Mouse (Mus musculus) intestine, postnatal 0 days (tissue): ENCODE data around the gene Sema4d. TPM values are rescaled to one million over a fixed set of nuclear protein-coding genes. Genes with fewer than 3 reads are reported as not detected.

ENCODE experiments used
- ATAC-seq: fragments of 200-750 bp; cut with Nextera tagmentation; 2 replicates; pipeline ENCODE4 v1.8.0; 2017; ENCODE audit warnings: mild to moderate bottlenecking, moderate TSS enrichment, moderate library complexity
- H3K27ac ChIP-seq: fragments of 300-500 bp; sonication (generic); 2 replicates; pipeline ENCODE4 v1.5.1; 2014; ENCODE audit warnings: mild to moderate bottlenecking, low read depth, low read length, moderate library complexity
- H3K27me3 ChIP-seq: fragments of 300-500 bp; sonication (generic); replicated peaks from 2 replicates; pipeline ENCODE4 v1.6.1; 2014; ENCODE audit warnings: low read length, mixed read lengths; ENCODE audit not compliant: control insufficient read depth, insufficient read depth
- H3K36me3 ChIP-seq: fragments of 300-500 bp; sonication (generic); 2 replicates; pipeline ENCODE4 v1.6.1; 2014; ENCODE audit warnings: mild to moderate bottlenecking, moderate library complexity; ENCODE audit not compliant: control insufficient read depth, insufficient read depth
- H3K4me1 ChIP-seq: fragments of 300-500 bp; sonication (generic); replicated peaks from 2 replicates; pipeline ENCODE4 v1.6.1; 2014; ENCODE audit warnings: antibody characterized with exemption, low read length, mixed read lengths; ENCODE audit not compliant: control insufficient read depth, insufficient read depth
- H3K4me2 ChIP-seq: fragments of 300-500 bp; sonication (generic); replicated peaks from 2 replicates; pipeline ENCODE4 v1.6.1; 2014; ENCODE audit warnings: low read depth, mild to moderate bottlenecking, moderate library complexity
- H3K4me3 ChIP-seq: fragments of 300-500 bp; sonication (generic); 2 replicates; pipeline ENCODE4 v1.5.1; 2014; ENCODE audit warnings: low read depth, low read length
- H3K9ac ChIP-seq: fragments of 300-500 bp; sonication (generic); 2 replicates; pipeline ENCODE4 v1.6.1; 2014; ENCODE audit warnings: mild to moderate bottlenecking, low read depth, low read length
- H3K9me3 ChIP-seq: fragments of 300-500 bp; sonication (generic); 2 replicates; pipeline ENCODE4 v1.6.1; 2016; ENCODE audit warnings: mixed run types; ENCODE audit not compliant: control insufficient read depth
- CTCF ChIP-seq: sonication (generic); IDR thresholded peaks from 2 replicates; pipeline ENCODE4 v1.5.1; 2016; ENCODE audit warnings: low read depth, mild to moderate bottlenecking, control low read depth, antibody characterized with exemption, moderate library complexity
- WGBS: fragments of 180-500 bp; shearing (Covaris S2); extraction: QIAGEN DNeasy Blood & Tissue Kit; methylation state at CpG from one replicate; pipeline ENCODE4 v1.1.7; 2014; 5-methylcytosine and 5-hydroxymethylcytosine counted together
- polyA plus RNA-seq: library from polyadenylated mRNA; unstranded; fragments of >200 nt; fragmentation: Nextera tagmentation; extraction: Ambion mirVana; gene quantifications from 2 replicates; pipeline ENCODE4 v1.2.1, GENCODE M21; 2015

The Sema4d gene
- polyA plus RNA-seq, 1 experiment from 2014 or later = 3.4 TPM

- Histone ChIP-seq H3K9ac (no peak overlapping the region), H3K4me3 (no peak overlapping the region), H3K4me2 (no peak overlapping the region), H3K4me1 (no peaks in the 10 kb centered on the region), H3K9me3 (no peaks in the 10 kb centered on the region), H3K27me3 (no peaks in the 10 kb centered on the region), H3K27ac (no peak overlapping the region), H3K36me3 (peaks cover 8% of the 10 kb centered on the region)
- ATAC-seq = no peak
- 58% methylated on average over 1 of the region's 1 CpGs for WGBS
- TF ChIP-seq CTCF = no peak
Observed at GRCm38 (mm10) chr13:51649740-51650139, 143.8 kb downstream of the Sema4d start.

DNA sequence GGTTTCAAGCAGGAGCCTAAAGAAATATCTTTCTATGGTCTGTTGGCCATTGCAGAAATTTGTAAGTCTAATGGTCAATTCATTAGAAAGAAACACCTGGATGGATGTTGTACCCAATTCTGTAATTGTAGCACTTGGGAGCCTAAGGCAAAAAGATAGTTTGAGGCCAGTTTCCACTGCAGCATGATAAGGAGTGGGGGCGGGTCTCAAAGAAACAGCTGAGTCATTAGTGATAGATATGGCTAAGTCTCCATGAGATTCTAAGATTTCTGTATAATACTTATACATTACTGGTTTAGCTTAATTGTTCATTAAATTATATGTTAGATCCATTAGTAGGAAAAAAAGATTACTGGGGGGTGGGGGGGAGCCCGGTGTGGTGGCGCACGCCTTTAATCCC, 145.3 kb downstream of the Sema4d start:
- no peaks in the 10 kb centered on the region for H3K4me1 ChIP-seq
- no peak overlapping the region; the same call in 1 of the 2 replicates for H3K4me2 ChIP-seq
- ATAC-seq = no peak
- H3K27me3 ChIP-seq = no peaks in the 10 kb centered on the region
- H3K4me3 ChIP-seq = no peak overlapping the region
- peaks cover 2% of the 10 kb centered on the region for H3K36me3 ChIP-seq
- no peaks in the 10 kb centered on the region for H3K9me3 ChIP-seq
- no peak overlapping the region for H3K27ac ChIP-seq
- TF ChIP-seq CTCF = no peak
- 75% methylated on average over 4 of the region's 4 CpGs for WGBS
- H3K9ac ChIP-seq = no peak overlapping the region

DNA sequence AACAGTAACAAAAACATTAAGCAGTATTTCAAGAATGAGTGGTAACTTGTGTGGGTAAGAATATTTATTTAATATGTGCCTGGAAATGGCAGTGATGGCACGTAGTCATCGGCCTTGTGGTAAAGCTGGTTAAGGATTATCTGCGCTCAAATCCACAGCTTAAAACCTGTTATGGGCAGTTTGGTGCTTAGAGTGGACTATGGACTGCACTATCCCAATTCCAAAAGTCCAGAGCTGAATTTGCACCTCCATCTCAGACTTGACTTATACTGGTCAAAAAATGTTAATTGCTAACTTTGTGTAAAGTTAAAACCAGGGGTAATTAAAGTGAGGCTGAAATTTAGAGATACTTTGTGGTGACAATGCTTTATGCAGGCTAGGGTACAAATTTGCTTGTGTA, 145.8 kb downstream of the Sema4d start:
- H3K9me3 ChIP-seq = no peaks in the 10 kb centered on the region
- no peaks in the 10 kb centered on the region; the same call in 1 of the 2 replicates for H3K36me3 ChIP-seq
- H3K9ac ChIP-seq = no peak overlapping the region
- no peaks in the 10 kb centered on the region for H3K4me1 ChIP-seq
- 0 out of 2 replicates have a peak overlapping the region, but pooled peaks have one; percentile 94 for H3K4me3 ChIP-seq
- ATAC-seq = no peak
- H3K27me3 ChIP-seq = no peaks in the 10 kb centered on the region
- peak overlapping the region; percentile 76; the same call in 1 of the 2 replicates for H3K4me2 ChIP-seq
- no peak overlapping the region for H3K27ac ChIP-seq
- WGBS = 53% methylated on average over 3 of the region's 3 CpGs
- TF ChIP-seq CTCF = no peak

GRCm38 (mm10) chr13:51646362-51647027, 147.1 kb downstream of the Sema4d start:
- H3K9ac ChIP-seq = 0 out of 2 replicates have a peak overlapping the region, but pooled peaks have one; percentile 12
- H3K27ac ChIP-seq = no peak overlapping the region
- H3K27me3 ChIP-seq = no peaks in the 10 kb centered on the region
- ATAC-seq = no peak
- H3K4me2 ChIP-seq = peak overlapping the region; percentile 76
- TF ChIP-seq CTCF = no peak
- peak overlapping the region; percentile 94 for H3K4me3 ChIP-seq
- no peaks in the 10 kb centered on the region; the same call in 1 of the 2 replicates for H3K36me3 ChIP-seq
- no peaks in the 10 kb centered on the region for H3K4me1 ChIP-seq
- H3K9me3 ChIP-seq = no peaks in the 10 kb centered on the region
- 13% methylated on average over 3 of the region's 3 CpGs for WGBS

DNA sequence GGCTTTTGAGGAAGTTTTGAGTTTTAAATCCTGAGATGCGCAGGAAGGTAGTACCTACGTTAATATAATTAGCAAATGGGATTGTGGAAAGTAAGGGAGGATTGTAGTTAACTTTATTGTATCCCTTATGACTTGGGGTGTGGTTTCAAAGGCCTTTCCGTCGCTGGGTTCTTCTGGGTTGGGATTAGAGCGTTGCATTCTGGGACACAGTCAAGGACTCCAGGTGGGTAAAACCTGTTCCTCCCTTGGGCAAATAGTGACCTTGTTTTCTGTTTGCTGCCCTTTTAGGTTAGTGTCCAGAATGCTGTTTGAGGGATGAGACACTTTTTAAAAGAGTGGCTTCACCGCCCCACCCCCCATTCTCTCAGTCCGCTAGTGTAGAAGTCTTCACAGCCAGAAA, 147.7 kb downstream of the Sema4d start:
- peak; percentile 23; the same call in 1 of the 2 replicates for ATAC-seq
- H3K4me2 ChIP-seq = peak overlapping the region; percentile 76
- H3K27me3 ChIP-seq = no peaks in the 10 kb centered on the region
- H3K9me3 ChIP-seq = no peaks in the 10 kb centered on the region
- H3K9ac ChIP-seq = peak overlapping the region; percentile 80
- H3K4me1 ChIP-seq = no peaks in the 10 kb centered on the region
- WGBS = under 1% methylated on average over 7 of the region's 7 CpGs
- peak overlapping the region; percentile 94 for H3K27ac ChIP-seq
- peak overlapping the region; percentile 94 for H3K4me3 ChIP-seq
- no peaks in the 10 kb centered on the region; the same call in 1 of the 2 replicates for H3K36me3 ChIP-seq
- TF ChIP-seq CTCF = no peak

DNA sequence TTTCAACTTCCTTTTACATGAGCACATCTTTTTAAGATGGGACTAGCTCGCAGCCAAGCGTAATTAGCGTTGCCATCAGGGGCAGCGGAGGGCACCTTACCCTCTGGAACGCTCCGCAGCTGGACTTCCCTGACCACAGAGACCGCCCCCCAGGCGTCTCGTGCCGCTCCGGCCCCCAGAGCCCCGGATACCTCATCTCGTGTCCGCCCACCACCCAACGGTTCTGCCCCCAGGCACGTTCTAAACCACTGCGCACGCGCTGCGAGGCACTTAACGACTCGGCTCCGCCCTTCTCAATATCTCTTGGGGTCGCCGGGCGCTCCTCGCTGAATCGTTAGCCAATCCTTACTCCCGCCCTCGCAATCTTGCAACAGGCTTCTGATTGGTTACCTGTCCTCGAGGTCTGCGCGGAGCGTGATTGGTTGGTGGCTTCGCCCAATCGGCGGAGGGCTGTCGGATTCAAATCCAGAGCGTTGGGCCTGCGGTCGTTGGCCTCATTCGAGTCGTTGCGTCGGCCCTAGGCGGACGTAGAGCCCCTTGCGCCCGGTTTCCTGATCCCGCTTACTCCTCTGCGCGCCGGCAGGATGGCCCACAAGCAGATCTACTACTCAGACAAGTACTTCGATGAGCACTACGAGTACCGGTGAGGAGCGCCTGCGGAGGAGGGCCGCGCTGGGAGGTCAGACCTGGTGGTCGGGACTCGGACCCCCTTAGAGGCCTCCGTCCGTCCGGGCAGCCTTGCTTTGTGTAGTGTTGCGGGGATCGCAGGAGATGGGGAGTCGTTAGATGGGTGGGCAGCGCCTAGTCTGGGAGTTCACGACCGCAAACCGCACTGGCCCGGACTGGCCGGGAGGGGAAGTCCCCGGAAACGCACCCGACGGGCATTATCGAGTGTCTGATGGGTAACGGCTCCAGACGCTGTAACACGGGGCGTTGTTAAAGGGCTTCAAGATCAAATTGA, 148.4 kb downstream of the Sema4d start, which contains the start of gene Cks2:
Cks2 (plus strand) TSS at position 404 of the 961 bp plus-strand sequence.
- under 1% methylated on average over 83 of the region's 83 CpGs for WGBS
- H3K4me3 ChIP-seq = peak within 1 kb of the TSS; percentile 94

More for the DNA sequence above, 148.4 kb downstream of the Sema4d start, which contains the start of gene Cks2:
- Histone ChIP-seq H3K27me3 (no peaks in the 10 kb centered on the region), H3K9ac (peak within 1 kb of the TSS; percentile 80), H3K36me3 (no peaks in the 10 kb centered on the region; the same call in 1 of the 2 replicates), H3K9me3 (no peaks in the 10 kb centered on the region), H3K27ac (peak within 1 kb of the TSS; percentile 94), H3K4me2 (peak within 1 kb of the TSS; percentile 76), H3K4me1 (no peaks in the 10 kb centered on the region)
- peak; percentile 25; the same call in 1 of the 2 replicates for TF ChIP-seq CTCF
- ATAC-seq = peak; percentile 94
